Mouse (Mus musculus) liver, embryonic 16.5 days (tissue): ENCODE results near the gene Adat3. TPM values are rescaled to one million over a fixed set of nuclear protein-coding genes. Genes with fewer than 3 reads are reported as not detected.

ENCODE experiments used
- ATAC-seq: fragments of 200-750 bp; cut with Nextera tagmentation; 2 replicates; pipeline ENCODE4 v1.8.0; 2017; ENCODE audit warnings: low read depth, mild to moderate bottlenecking, moderate number of reproducible peaks, moderate library complexity
- H3K27ac ChIP-seq: fragments of 300-500 bp; sonication (generic); 2 replicates; pipeline ENCODE4 v1.5.1; 2014; ENCODE audit warnings: mild to moderate bottlenecking, low read length
- H3K27me3 ChIP-seq: fragments of 300-500 bp; sonication (generic); 2 replicates; pipeline ENCODE4 v1.6.1; 2014; ENCODE audit warnings: low read depth, low read length, mixed read lengths; ENCODE audit not compliant: control insufficient read depth, insufficient read depth
- H3K36me3 ChIP-seq: fragments of 300-500 bp; sonication (generic); 2 replicates; pipeline ENCODE4 v1.6.1; 2014; ENCODE audit warnings: mild to moderate bottlenecking; ENCODE audit not compliant: control insufficient read depth, insufficient read depth
- H3K4me1 ChIP-seq: fragments of 300-500 bp; sonication (generic); 2 replicates; pipeline ENCODE4 v1.6.1; 2014; ENCODE audit warnings: low read depth, low read length, mixed read lengths; ENCODE audit not compliant: control insufficient read depth
- H3K4me2 ChIP-seq: fragments of 300-500 bp; sonication (generic); 2 replicates; pipeline ENCODE4 v1.6.1; 2014; ENCODE audit warnings: low read depth, low read length, mixed read lengths
- H3K4me3 ChIP-seq: fragments of 300-500 bp; sonication (generic); 2 replicates; pipeline ENCODE4 v1.5.1; 2014; ENCODE audit warnings: low read depth, mild to moderate bottlenecking, low read length
- H3K9ac ChIP-seq: fragments of 300-500 bp; sonication (generic); 2 replicates; pipeline ENCODE4 v1.6.1; 2014; ENCODE audit warnings: low read depth, low read length
- H3K9me3 ChIP-seq: fragments of 300-500 bp; sonication (generic); replicated peaks from 2 replicates; pipeline ENCODE4 v1.6.1; 2016; ENCODE audit warnings: low read length; ENCODE audit not compliant: control insufficient read depth
- WGBS: fragments of 180-500 bp; shearing (Covaris S2); extraction: QIAGEN DNeasy Blood & Tissue Kit; methylation state at CpG from one replicate; pipeline ENCODE4 v1.1.7; 2014; ENCODE audit not compliant: insufficient replicate concordance; 5-methylcytosine and 5-hydroxymethylcytosine counted together
- polyA plus RNA-seq: library from polyadenylated mRNA; unstranded; fragments of >200 nt; fragmentation: Nextera tagmentation; extraction: Ambion mirVana; gene quantifications from 2 replicates; pipeline ENCODE4 v1.2.1, GENCODE M21; 2015

Adat3 gene
- polyA plus RNA-seq, 1 experiment from 2014 or later, result 3.2 TPM

- H3K4me2 ChIP-seq, result no peak overlapping the region
- H3K36me3 ChIP-seq, result peaks cover 10% of the 10 kb centered on the region
- ATAC-seq, result no peak
- no peaks in the 10 kb centered on the region for H3K27me3 ChIP-seq
- H3K4me3 ChIP-seq, result no peak overlapping the region
- WGBS, result 88% methylated on average over 47 of the region's 51 CpGs
- no peak overlapping the region for H3K27ac ChIP-seq
- H3K9ac ChIP-seq, result no peak overlapping the region
- H3K9me3 ChIP-seq, result no peaks in the 10 kb centered on the region
- peaks cover 50% of the 10 kb centered on the region for H3K4me1 ChIP-seq
These were observed 16.0 kb upstream of the Adat3 start for GRCm38 (mm10) chr10:80586407-80587304.

- Histone ChIP-seq H3K36me3 (peaks cover 10% of the 10 kb centered on the region), H3K4me1 (peaks cover 50% of the 10 kb centered on the region), H3K4me3 (no peak overlapping the region), H3K27me3 (no peaks in the 10 kb centered on the region), H3K27ac (no peak overlapping the region), H3K4me2 (no peak overlapping the region), H3K9ac (no peak overlapping the region), H3K9me3 (no peaks in the 10 kb centered on the region)
- ATAC-seq, result no peak
- 36% methylated on average over 4 of the region's 4 CpGs for WGBS
These were observed 15.4 kb upstream of the Adat3 start for GRCm38 (mm10) chr10:80587305-80587657.

DNA sequence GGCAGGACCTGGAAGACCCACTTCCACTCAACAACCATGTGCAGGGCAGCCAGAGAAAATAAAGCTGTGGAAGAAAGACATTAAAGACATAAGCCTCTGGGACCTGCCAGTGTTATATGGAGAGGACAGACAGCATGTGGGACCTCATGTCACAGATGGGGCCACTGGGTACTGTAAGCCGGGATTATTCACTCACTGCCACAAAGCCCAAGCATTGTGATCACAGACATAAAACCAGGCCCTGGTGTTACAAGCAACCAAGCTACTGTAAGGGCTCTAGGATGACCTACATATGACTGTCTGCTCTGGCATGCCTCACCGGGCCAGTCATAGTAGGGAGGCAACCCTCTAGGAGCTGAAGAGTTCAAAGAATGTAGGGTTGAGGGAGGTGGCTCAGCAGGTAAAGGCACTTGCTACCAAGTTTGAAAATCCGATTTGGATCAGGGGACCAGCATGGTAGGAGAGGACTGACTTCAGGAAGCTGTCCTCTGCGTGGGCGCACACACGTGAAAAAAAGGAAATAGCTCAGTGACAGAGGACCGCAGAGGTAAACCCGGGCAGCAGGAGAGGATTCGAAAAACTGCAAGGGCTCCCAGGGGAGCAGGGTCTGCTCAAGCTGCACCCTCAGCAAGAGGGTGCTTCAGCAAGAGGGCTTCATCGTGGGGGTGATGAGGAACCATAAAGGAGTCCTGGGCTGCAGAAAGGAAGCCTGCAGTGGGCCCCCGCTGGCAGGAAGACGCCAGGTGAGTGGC, 13.4 kb upstream of the Adat3 start:
- ATAC-seq, result no peak
- Histone ChIP-seq H3K9ac (peak overlapping the region; percentile 97), H3K9me3 (no peaks in the 10 kb centered on the region), H3K4me1 (peaks cover 44% of the 10 kb centered on the region), H3K36me3 (peaks cover 5% of the 10 kb centered on the region), H3K27ac (peak overlapping the region; percentile 73), H3K4me2 (peak overlapping the region; percentile 92), H3K27me3 (no peaks in the 10 kb centered on the region), H3K4me3 (peak overlapping the region; percentile 97)
- WGBS, result 5% methylated on average over 12 of the region's 12 CpGs

GRCm38 (mm10) chr10:80589879-80590854, 12.5 kb upstream of the Adat3 start, which contains the start of gene Abhd17a:
Gene Abhd17a (minus strand): TSS chr10:80590341.
- Histone ChIP-seq H3K9ac (peak within 1 kb of the TSS; percentile 97), H3K27me3 (no peaks in the 10 kb centered on the region), H3K4me2 (peak within 1 kb of the TSS; percentile 92), H3K4me1 (peaks cover 36% of the 10 kb centered on the region), H3K27ac (peak within 1 kb of the TSS; percentile 73), H3K9me3 (no peaks in the 10 kb centered on the region), H3K36me3 (peaks cover 5% of the 10 kb centered on the region), H3K4me3 (peak within 1 kb of the TSS; percentile 97)
- WGBS, result under 1% methylated on average over 73 of the region's 73 CpGs
- ATAC-seq, result peak; percentile 96

DNA sequence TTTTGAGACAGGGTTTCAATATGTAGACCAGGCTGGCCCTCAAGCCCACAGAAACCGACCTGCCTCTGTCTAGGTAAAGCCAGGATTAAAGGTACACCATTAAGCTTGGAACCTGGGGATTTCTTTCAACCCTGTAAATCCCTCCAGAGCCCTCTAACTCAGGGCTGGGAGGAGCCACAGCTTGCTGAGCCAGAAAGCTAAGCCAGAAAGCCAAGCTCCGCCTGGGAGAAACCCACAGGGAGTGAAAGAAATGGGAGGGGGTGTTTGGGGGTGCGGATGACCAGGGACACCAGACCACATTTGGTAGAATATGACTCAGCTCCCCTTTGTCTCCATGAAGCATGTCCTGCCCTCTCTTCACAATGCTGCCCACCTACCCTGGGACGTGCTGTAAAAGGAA, 6.4 kb upstream of the Adat3 start:
- Histone ChIP-seq H3K27ac (no peak overlapping the region), H3K4me2 (no peak overlapping the region), H3K4me1 (peaks cover 27% of the 10 kb centered on the region), H3K9me3 (no peaks in the 10 kb centered on the region), H3K4me3 (no peak overlapping the region), H3K36me3 (no peaks in the 10 kb centered on the region), H3K9ac (no peak overlapping the region), H3K27me3 (no peaks in the 10 kb centered on the region)
- 52% methylated on average over 4 of the region's 4 CpGs for WGBS
- ATAC-seq, result no peak

- peaks cover 55% of the 10 kb centered on the region for H3K4me1 ChIP-seq
- 18% methylated on average over 7 of the region's 7 CpGs for WGBS
- H3K9ac ChIP-seq, result peak overlapping the region; percentile 76
- H3K9me3 ChIP-seq, result no peaks in the 10 kb centered on the region
- H3K27me3 ChIP-seq, result no peaks in the 10 kb centered on the region
- peak overlapping the region; percentile 90 for H3K27ac ChIP-seq
- H3K4me2 ChIP-seq, result peak overlapping the region; percentile 97
- peaks cover 22% of the 10 kb centered on the region for H3K36me3 ChIP-seq
- ATAC-seq, result no peak
- H3K4me3 ChIP-seq, result peak overlapping the region; percentile 70
These were observed 684 bp downstream of the Adat3 start for GRCm38 (mm10) chr10:80603364-80603763.

GRCm38 (mm10) chr10:80604001-80604509, 1.4 kb downstream of the Adat3 start:
- Histone ChIP-seq H3K9ac (peak overlapping the region; percentile 76), H3K27ac (peak overlapping the region; percentile 90)

GRCm38 (mm10) chr10:80604988-80605387, 2.3 kb downstream of the Adat3 start:
- Histone ChIP-seq H3K4me1 (peaks cover 43% of the 10 kb centered on the region), H3K9me3 (no peaks in the 10 kb centered on the region), H3K27ac (peak overlapping the region; percentile 90), H3K4me2 (peak overlapping the region; percentile 97), H3K9ac (peak overlapping the region; percentile 76), H3K36me3 (peaks cover 23% of the 10 kb centered on the region), H3K4me3 (no peak overlapping the region), H3K27me3 (no peaks in the 10 kb centered on the region)
- 67% methylated on average over 2 of the region's 2 CpGs for WGBS
- ATAC-seq, result no peak

More at GRCm38 (mm10) chr10:80604001-80604509, 1.4 kb downstream of the Adat3 start:
- 48% methylated on average over 7 of the region's 7 CpGs for WGBS
- Histone ChIP-seq H3K4me1 (peaks cover 48% of the 10 kb centered on the region), H3K36me3 (peaks cover 23% of the 10 kb centered on the region), H3K4me2 (peak overlapping the region; percentile 97), H3K4me3 (peak overlapping the region; percentile 70), H3K9me3 (no peaks in the 10 kb centered on the region), H3K27me3 (no peaks in the 10 kb centered on the region)
- peak; percentile 76 for ATAC-seq
